Mouse (Mus musculus) lung, postnatal 10 days (tissue): ENCODE results near the gene 9130019O22Rik.
A peak's percentile ranks its signal among the peaks of the same experiment; 100 is the strongest.
"Not testable (repeated sequence)": the region's sequence is repeated elsewhere in the genome, so short reads cannot be mapped to it uniquely, and the experiment has no call there.

ENCODE experiments used
- DNase-seq: peaks from one replicate; pipeline ENCODE4 v3.0.0; 2021

9130019O22Rik gene

GRCm38 (mm10) chr7:127386641-127387392 is at the start of gene 9130019O22Rik:
Gene 9130019O22Rik (minus strand): TSS chr7:127387166.
- peak; percentile 97 for DNase-seq

DNA sequence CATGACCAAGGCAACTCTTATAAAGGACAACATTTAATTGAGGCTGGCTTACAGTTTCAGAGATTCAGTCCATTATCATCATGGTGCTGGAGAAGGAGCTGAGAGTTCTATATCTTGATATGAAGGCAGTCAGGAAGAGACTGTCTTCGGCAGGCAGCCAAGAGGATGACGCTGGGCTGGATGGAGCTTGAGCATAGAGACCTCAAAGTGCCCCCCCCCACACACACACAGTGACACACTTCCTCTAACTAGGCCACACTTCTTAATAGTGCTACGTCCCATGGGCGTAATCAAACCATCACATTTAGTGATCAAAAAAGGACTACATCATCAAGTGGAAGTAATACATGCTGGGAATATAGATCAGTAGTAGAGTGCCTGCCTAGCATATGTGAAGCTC is 48.2 kb upstream of the 9130019O22Rik start:
- no peak for DNase-seq

GRCm38 (mm10) chr7:127426354-127426753 is 39.4 kb upstream of the 9130019O22Rik start:
- DNase-seq: peak; percentile 21

- DNase-seq: no peak
These were observed 38.9 kb upstream of the 9130019O22Rik start for GRCm38 (mm10) chr7:127425911-127426310.

GRCm38 (mm10) chr7:127425291-127425690 is 38.3 kb upstream of the 9130019O22Rik start:
- DNase-seq: no peak

DNA sequence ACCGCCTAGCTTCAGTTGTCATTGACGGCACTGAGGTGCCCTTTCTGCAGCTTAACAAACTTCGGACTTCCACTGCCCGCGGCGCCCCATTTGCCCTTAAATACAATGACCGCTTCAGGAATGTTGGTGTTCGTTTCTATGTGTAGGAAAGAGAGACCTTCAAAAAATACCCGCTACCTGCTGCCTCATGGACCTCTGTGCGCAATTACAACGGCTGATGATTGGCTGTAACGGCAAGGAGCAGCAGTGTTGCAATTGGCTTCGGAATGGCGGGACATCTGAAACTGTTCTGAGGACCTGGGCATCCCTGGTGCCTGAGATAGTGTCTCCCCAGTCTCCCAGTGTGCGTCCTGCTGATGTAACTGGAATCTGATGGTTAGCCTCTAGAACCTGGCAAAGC is 35.3 kb upstream of the 9130019O22Rik start:
- DNase-seq: peak; percentile 39

DNA sequence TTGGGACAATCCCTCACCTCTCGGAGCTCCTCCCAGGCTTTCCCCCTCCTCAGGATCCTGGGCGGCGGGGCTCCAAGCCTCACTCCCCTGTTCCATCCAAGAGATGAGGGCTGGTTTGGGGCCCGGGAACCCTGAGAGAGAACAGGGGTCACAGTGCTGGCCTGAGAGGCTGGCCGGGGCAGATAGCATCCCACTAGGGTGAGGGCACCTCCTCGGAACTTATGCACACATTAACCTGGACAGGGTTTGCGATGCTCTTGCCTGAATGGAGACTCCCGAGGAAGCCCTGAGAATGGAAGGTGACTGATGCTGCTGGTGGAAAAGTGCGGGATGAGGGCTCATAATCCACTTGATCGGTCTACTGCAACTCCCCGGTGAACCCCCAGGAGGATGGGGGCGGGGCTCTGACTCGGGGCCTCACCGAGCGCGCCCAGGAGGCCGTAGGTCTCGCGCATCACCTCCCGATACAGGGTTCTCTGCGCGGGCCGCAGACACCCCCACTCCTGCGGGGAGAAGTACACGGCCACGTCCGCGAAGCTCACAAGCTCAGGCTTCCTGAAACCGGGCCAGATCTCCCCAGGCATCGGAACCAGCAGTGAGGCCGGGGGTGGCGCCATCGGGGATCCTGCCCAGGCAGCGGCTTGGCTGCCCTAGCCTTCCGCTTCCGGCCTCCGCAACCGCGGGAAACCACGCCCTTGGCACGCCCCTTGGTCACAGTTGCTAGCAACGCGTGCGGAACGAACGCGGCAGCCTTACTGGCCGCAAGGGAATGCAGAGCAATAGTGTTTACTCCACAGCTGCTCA is 34.6 kb upstream of the 9130019O22Rik start, which contains the start of gene Zfp688:
Gene Zfp688, minus strand, starts transcription at position 681 of the 804 bp plus-strand sequence.
- DNase-seq: peak; percentile 98

DNA sequence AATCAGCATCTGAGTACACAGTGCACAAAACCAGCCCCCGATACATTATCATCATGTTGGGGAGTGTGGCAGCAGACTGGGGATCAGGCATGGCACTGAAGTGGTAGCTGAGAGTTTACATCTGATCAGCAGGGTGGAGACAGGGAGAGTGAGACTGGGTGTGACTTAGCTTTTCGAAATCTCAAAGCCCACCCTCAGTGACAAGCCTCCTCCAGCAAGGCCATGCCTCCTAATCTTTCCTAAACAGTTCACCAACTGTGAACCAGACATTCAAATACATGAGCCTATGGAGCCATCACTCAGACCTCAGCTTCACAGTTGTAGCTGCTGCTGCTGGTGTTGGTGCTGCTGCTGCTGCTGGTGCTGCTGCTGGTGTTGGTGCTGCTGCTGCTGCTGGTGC is 24.5 kb upstream of the 9130019O22Rik start:
- no peak for DNase-seq

DNA sequence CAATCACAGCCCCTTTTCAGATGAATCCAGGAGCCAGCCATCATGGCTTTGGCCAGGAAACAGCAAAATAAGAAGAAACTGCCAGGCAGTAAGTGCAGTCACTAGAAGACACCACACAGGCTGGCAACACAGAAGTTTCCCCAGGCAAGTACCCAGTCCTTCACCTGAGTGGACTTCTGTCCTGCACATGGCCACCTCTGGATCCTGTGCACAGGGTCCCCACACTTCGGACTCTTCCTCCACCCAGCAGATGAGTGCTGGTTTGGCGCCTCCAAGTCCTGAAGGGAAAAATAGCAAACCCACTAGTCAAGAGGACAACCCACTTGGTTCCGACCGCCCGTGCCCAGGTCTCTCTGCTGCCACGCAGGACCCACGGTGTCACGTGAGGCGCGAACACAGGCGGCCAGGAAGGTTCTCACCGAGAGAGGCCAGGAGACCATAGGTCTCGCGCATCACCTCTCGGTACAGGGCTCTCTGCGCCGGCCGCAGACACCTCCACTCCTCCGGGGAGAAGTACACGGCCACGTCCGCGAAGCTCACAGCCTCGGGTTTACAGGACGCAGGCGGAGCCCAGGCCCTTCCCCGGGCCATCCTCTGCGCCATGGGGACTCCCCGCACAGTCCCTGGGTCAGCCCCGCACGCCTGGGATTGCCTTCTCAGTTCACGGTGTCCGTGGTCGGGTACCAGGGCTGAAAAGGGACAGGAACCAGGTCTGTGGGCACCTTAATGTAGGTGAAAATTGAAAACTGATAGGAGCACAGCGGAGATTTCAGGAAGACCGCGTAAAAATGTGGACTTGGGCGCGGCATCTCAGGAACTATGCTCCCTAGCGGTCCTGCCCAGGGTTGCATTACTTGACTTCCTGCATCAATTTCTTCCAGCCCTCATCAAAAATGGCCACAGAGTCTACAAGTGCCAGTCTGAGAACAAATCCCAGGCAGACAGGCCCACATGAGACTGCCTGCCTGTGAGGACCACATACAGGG is 19.3 kb upstream of the 9130019O22Rik start, which contains the start of gene Zfp764:
Gene Zfp764, minus strand, starts transcription at position 821 of the 986 bp plus-strand sequence.
- DNase-seq: peak; percentile 95

DNA sequence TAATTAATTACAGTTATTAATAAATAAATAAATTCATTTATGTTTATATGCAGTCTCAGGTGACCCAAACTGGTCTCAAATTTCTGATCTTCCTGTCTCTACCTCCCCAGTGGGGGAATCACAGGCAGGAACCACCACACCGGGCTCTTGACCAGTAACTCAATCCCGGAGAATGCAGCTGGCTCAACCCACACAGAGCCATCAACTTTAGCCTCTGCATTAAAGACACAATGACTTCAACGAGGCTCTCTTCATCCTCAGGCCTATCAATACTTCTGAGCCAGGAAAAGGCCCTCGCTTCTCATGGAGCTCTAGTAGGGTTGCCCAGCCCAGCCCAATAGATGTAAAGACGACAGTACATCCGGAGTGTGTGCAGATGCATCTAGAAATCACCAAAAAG is 17.1 kb upstream of the 9130019O22Rik start:
- not testable (repeated sequence) for DNase-seq

DNA sequence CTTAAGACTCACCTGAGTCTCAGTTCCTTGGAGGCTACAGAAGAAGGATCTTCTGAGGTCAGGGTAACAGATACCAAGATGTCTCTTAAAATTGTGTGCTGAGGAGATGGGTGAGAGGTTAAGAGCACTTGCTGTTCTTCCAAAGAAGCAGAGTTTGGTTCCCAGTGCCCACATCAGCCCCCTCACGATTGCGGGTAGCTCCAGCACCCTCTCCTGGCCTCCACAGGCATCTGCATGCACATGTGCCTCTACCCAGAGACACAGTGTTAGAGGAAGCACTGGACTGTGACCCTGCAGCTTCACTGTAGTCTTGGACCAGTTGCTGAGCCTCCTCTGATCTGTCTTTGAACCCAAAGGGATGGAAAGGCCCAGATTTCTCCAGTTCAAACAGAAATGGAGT is 16.0 kb upstream of the 9130019O22Rik start:
- no peak for DNase-seq

DNA sequence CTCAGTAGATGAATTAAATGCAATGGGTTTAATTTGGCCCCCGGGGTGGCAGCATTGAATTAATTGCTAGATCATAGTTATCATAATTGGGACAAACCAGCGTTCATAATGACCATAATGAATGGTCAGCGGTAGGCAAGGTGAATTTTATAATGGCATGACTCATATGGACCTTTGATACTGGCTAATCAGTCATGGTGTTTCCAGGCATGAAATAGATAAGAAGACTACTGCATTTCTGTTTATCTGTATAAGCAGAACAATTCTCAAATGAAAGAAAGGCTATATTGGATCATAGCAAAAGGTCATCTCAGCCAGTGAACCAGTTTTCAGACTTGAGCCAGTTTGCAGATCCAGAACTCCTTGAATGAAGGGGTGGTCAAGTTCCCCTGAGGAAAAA is 13.4 kb upstream of the 9130019O22Rik start:
- DNase-seq: no peak

- no peak for DNase-seq
These were observed 7.0 kb upstream of the 9130019O22Rik start for GRCm38 (mm10) chr7:127393944-127394333.

DNA sequence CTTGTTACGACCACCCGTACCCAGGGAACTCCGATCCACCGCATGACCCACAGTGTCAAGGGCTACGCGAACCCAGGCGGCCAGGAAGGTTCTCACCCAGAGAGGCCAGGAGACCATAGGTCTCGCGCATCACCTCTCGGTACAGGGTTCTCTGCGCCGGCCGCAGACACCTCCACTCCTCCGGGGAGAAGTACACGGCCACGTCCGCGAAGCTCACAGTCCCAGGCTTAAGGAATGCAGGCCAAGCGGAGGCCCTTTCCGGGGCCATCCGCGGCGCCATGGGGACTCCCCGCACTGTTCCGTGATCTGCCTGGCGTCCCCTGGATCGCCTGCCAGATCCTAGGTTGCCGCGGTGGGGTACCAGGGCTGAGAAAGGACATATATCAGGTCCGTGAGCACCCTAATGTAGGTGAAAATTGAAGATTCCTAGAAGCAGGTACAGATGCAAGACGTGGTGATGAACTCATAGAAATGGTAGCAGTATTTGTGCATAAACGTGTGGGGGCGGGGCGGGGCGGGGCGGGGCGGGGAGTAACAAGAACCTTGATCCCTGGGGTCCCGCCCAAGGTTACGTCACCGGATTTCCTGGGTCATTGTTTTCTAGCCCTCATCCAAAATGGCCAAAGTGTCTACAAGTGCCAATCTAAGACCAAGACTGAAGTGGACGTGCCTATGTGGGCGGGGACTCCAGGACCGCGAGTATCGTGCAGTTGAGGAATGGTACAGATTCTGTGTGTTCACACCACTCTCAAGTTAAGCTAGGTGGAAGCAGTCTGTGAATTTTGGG is 6.4 kb upstream of the 9130019O22Rik start, which contains the start of gene E430018J23Rik:
Gene E430018J23Rik, minus strand, starts transcription at position 473 of the 787 bp plus-strand sequence.
- peak; percentile 99 for DNase-seq

DNA sequence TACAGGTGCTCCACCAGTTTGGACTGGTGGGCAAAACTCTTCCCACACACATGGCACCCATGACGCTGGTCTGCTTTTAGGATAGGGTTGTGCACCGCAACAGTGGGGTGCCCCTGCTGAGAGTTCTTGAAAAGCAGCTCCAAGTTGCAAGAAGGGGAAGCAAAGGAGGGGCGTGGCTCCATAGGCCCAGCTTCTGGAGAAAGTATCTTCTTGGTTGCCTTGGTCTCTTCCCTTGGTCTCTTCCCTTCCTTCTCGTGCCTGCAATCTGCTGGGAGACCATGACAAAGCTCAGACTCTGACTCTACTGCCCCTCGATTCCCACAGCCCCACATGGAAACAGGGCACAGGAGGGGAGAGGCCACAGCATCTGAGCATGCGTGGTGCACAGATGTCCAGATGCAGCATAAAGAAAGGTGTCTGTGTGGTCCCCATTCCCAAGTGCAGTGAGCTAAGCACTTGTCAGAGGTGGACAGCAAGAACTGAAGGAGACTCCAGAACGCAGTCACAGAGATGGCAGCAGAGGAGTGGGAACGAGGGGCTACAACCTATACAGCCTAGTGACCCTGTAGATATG is 5.4 kb upstream of the 9130019O22Rik start:
- DNase-seq: no peak

- DNase-seq: no peak
These were observed 4.6 kb upstream of the 9130019O22Rik start for GRCm38 (mm10) chr7:127391538-127391937.

GRCm38 (mm10) chr7:127390306-127390705 is 3.3 kb upstream of the 9130019O22Rik start:
- no peak for DNase-seq

- DNase-seq: not testable (repeated sequence)
These were observed 1.2 kb upstream of the 9130019O22Rik start for GRCm38 (mm10) chr7:127388201-127388600.

GRCm38 (mm10) chr7:127385560-127385959 is 1.4 kb downstream of the 9130019O22Rik start:
- DNase-seq: not testable (repeated sequence)

DNA sequence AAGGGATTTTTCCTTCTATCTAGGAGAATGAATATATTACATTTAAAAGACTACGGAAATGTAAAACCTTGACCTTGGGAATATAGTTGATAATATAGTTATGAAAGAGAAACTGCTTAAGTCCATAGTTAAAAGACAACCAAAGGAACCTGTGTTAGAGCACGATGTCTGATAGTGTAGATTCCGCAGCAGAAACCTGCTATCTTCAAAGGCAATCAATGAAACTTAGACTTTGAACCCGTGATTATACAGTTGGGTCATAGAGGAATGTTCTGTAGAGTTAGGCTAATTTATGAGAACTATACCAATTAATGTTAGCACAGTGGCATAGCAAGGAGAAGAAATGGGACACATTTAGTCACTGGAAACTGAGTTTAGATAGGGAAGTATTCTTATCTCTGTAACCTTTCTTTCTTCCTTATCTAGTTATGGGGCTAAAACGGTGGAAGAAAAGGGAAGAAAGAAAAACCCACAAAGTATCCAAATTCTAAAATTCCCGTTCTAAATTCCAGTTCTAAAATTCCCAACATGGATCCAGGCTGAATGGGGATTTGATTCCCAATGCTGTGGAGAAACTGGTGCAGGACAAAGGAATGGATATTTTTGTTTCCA is 8.6 kb downstream of the 9130019O22Rik start:
- DNase-seq: no peak
